Mouse (Mus musculus): ENCODE data around the gene Lcmt1. TPM values are rescaled to one million over a fixed set of nuclear protein-coding genes. Genes with fewer than 3 reads are reported as not detected.

Gene Lcmt1
- polyA plus RNA-seq, 1 experiment from 2014 or later: 63.5 TPM

DNA sequence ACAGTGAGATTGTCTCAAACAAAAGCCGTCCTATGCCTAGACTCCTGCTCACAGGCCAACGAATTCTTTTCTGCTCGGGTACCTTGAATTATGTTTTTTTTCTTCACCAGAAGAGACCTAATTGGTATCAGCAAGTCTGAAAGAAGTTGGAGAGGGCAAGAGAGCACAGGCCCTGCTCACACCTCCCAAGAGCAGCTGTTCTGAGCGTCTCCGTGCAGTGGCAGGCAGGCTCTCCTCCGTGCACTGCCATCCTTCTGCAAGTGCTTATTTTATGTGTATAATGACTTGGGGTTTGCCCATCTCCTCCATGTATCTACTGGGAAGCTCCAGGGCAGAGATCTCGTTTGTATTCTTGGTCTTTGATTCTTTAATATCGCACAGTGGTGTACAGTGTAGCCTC, 2.8 kb upstream of the Lcmt1 start:
- 84% methylated on average over 8 of the region's 8 CpGs for WGBS
- H3K4me1 ChIP-seq (ENCODE audit: control insufficient read depth, insufficient read depth, low read length): peaks cover 14% of the 10 kb centered on the region
- no peaks in the 10 kb centered on the region for H3K36me3 ChIP-seq (ENCODE audit: control insufficient read depth, insufficient read depth, low read length)
- H3K9me3 ChIP-seq (ENCODE audit: control insufficient read depth, low read length): no peaks in the 10 kb centered on the region
- no peaks in the 10 kb centered on the region for H3K27me3 ChIP-seq (ENCODE audit: control insufficient read depth, insufficient read depth, low read length)
- ATAC-seq (ENCODE audit: insufficient read depth, low FRiP score, low TSS enrichment) (no peak), DNase-seq (ENCODE audit: low spot score) (no peak)
- H3K4me3 ChIP-seq (ENCODE audit: low read depth, low read length): no peak overlapping the region
- H3K9ac ChIP-seq (ENCODE audit: low read length): no peak overlapping the region
- no peak overlapping the region for H3K27ac ChIP-seq (ENCODE audit: low read depth, low read length)
- no peak overlapping the region for H3K4me2 ChIP-seq (ENCODE audit: low read depth)

DNA sequence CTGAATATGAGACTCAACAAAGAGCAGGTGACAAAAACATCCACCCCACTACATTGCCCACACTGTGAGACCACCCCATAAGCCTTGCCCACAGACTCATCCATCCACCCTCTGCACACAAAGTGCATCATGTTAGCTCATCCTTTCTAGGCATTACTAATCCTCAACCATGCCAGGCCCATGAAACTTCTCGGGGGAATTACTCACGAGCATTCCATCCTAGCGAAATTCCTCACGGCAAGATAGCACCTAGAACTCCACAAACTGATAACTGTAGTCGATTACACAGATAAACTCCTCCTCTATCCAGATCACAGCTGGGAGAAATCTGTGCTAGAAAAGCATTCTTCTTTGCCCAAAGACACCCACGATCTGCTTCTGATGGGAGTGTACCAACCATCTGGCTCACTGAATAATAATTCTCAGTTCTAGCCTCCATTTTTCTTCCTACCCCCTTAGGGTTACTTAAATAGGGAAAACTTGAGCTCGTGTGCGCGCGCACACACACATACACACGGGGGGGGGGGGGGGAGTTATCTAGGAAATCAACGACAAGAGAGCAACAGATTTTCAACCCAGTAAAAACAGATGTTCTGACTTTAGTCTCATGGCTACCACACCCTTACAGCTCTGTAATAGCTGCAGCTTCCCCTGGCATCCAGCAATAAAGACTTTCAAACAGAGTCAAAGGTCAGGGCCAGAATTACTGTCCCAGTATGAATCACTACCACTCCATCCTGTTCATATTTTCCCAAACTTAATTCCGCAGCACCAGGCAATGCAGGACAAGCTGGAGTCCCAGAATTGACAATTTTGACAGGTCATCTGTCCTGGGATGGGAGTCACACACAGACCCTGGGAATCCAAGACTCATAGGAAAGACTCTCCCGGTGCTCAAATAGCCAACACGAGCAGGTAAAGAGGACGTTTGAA, 2.1 kb upstream of the Lcmt1 start:
- Histone ChIP-seq H3K4me1 (ENCODE audit: control insufficient read depth, insufficient read depth, low read length) (peaks cover 14% of the 10 kb centered on the region), H3K4me2 (ENCODE audit: low read depth) (peak overlapping the region; percentile 90; the same call in 1 of the 2 replicates), H3K27me3 (ENCODE audit: control insufficient read depth, insufficient read depth, low read length) (no peaks in the 10 kb centered on the region), H3K36me3 (ENCODE audit: control insufficient read depth, insufficient read depth, low read length) (no peaks in the 10 kb centered on the region), H3K9ac (ENCODE audit: low read length) (no peak overlapping the region), H3K9me3 (ENCODE audit: control insufficient read depth, low read length) (no peaks in the 10 kb centered on the region), H3K4me3 (ENCODE audit: low read depth, low read length) (peak overlapping the region; percentile 80; the same call in 1 of the 2 replicates), H3K27ac (ENCODE audit: low read depth, low read length) (no peak overlapping the region)
- WGBS: 87% methylated on average over 16 of the region's 16 CpGs
- DNase-seq (ENCODE audit: low spot score): no peak
- ATAC-seq (ENCODE audit: insufficient read depth, low FRiP score, low TSS enrichment): no peak

DNA sequence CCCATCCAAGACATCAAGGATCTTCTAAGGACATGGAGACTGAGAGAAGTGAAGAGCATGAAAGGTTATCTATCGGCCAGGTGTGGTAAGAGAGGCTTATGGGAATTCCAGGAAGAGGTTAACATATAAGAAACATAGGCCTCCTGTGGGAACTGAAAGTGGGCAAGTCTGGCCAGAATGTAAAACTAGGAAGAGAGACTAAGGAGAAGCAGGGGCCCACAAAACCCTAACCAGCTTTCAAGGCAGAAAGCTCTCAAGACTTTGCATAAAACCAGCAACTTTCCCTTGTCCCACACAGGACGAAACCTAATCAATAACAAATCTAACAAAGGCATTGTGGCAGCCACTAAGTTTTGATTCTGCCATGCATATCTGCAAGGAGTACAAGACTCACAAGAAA, 1.4 kb upstream of the Lcmt1 start:
- Histone ChIP-seq H3K9me3 (ENCODE audit: control insufficient read depth, low read length) (no peaks in the 10 kb centered on the region), H3K9ac (ENCODE audit: low read length) (no peak overlapping the region), H3K4me1 (ENCODE audit: control insufficient read depth, insufficient read depth, low read length) (peaks cover 14% of the 10 kb centered on the region), H3K36me3 (ENCODE audit: control insufficient read depth, insufficient read depth, low read length) (no peaks in the 10 kb centered on the region), H3K4me3 (ENCODE audit: low read depth, low read length) (peak overlapping the region; percentile 80), H3K27ac (ENCODE audit: low read depth, low read length) (no peak overlapping the region), H3K4me2 (ENCODE audit: low read depth) (peak overlapping the region; percentile 90), H3K27me3 (ENCODE audit: control insufficient read depth, insufficient read depth, low read length) (no peaks in the 10 kb centered on the region)
- 80% methylated on average over 2 of the region's 2 CpGs for WGBS
- DNase-seq (ENCODE audit: low spot score): no peak
- no peak for ATAC-seq (ENCODE audit: insufficient read depth, low FRiP score, low TSS enrichment)

DNA sequence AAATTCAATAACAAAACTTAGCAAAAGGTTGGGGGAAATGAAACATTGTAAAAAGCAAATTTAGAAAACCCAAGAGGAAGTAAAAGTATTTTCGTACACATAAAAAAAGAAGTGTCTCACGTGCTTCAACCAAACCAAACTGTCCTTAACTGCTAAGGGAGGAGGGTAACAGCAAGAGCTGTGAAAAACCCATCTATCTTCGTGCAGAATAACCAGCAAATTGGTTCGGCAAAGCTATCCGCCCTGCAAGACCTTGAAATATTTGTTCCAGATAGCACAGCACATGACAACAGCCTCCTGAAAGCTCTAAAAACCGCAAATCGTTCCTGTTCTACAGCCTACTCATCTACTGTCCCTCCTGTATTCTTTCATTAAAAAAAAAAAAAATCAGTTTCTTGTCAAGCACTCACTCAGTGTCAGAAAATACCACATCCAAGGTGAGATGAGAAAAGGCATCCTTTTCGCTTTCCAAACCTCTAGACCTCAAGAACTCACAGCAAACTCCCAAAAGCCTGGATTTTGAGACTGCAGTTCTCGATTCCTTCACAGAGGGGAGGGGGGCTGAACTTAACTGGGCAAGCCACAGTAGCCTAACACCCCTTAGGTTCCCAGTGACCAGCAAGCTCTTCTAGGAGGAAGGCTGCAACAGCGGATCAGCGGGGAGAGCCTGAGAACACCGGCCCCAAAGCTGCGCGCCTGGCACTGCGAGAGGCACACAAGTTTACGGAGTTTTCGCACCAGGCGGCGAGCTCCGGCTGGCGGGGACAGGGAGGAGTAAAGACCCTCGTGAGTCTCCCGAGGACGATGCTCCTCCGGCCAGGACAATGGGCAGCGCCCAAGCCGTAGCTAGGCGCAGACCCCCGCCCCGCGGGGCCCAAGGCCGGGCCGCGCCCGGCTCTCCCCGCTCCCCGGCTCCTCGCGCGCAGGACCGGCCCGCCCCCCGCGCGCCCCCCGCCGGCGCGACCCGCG, 522 bp upstream of the Lcmt1 start:
- Histone ChIP-seq H3K27me3 (ENCODE audit: control insufficient read depth, insufficient read depth, low read length) (no peaks in the 10 kb centered on the region), H3K27ac (ENCODE audit: low read depth, low read length) (peak overlapping the region; percentile 93), H3K9me3 (ENCODE audit: control insufficient read depth, low read length) (no peaks in the 10 kb centered on the region), H3K4me2 (ENCODE audit: low read depth) (peak overlapping the region; percentile 90), H3K36me3 (ENCODE audit: control insufficient read depth, insufficient read depth, low read length) (no peaks in the 10 kb centered on the region), H3K9ac (ENCODE audit: low read length) (peak overlapping the region; percentile 74), H3K4me3 (ENCODE audit: low read depth, low read length) (peak overlapping the region; percentile 80), H3K4me1 (ENCODE audit: control insufficient read depth, insufficient read depth, low read length) (peaks cover 14% of the 10 kb centered on the region)
- WGBS: 2% methylated on average over 35 of the region's 51 CpGs
- no peak for DNase-seq (ENCODE audit: low spot score)
- peak; percentile 79 for ATAC-seq (ENCODE audit: insufficient read depth, low FRiP score, low TSS enrichment)

DNA sequence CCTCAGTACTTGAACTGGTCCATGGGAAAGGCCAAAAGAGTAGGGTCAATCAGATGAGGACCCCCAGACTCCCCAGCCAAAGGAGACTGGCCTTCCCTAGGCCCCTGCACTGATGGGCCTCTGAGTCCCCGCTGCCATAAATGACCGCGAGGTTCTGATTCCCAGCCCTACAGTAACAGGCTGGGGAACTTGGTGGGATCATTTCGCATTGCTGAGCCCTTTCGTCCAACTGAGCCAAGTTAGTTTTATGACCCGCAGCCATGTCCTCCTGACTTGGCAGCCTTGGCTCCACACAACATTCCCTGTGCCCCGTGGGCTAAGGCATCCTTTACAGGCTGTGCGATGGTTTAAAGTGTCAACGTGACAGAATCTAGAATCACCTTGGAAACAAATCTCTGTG, 1.1 kb downstream of the Lcmt1 start:
- Histone ChIP-seq H3K4me3 (ENCODE audit: low read depth, low read length) (peak overlapping the region; percentile 80), H3K27ac (ENCODE audit: low read depth, low read length) (no peak overlapping the region), H3K27me3 (ENCODE audit: control insufficient read depth, insufficient read depth, low read length) (no peaks in the 10 kb centered on the region), H3K36me3 (ENCODE audit: control insufficient read depth, insufficient read depth, low read length) (no peaks in the 10 kb centered on the region), H3K9me3 (ENCODE audit: control insufficient read depth, low read length) (no peaks in the 10 kb centered on the region), H3K4me2 (ENCODE audit: low read depth) (peak overlapping the region; percentile 90), H3K9ac (ENCODE audit: low read length) (peak overlapping the region; percentile 67), H3K4me1 (ENCODE audit: control insufficient read depth, insufficient read depth, low read length) (peaks cover 14% of the 10 kb centered on the region)
- DNase-seq (ENCODE audit: low spot score) (no peak), ATAC-seq (ENCODE audit: insufficient read depth, low FRiP score, low TSS enrichment) (no peak)
- WGBS: 36% methylated on average over 9 of the region's 9 CpGs

DNA sequence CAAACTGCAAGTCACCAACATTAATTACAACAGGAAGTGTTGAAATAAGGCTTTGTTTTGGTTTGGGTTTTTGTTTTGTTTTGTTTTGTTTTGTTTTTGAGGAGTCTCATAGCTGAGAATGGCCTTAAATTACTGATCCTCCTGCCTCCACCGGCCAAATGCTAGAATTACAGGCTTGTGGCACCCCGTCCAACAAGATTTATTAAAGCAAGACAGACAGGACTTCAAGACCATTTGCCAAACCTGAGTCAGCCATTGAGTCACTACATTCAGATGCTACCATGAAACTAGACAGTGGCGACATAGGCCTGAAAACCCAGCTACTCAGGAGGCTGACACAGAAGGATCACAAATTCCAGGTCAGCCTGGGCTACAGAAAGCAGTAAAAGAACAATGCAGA, 1.9 kb downstream of the Lcmt1 start:
- ATAC-seq (ENCODE audit: insufficient read depth, low FRiP score, low TSS enrichment) (no peak), DNase-seq (ENCODE audit: low spot score) (no peak)
- Histone ChIP-seq H3K4me1 (ENCODE audit: control insufficient read depth, insufficient read depth, low read length) (peaks cover 14% of the 10 kb centered on the region), H3K4me2 (ENCODE audit: low read depth) (no peak overlapping the region), H3K36me3 (ENCODE audit: control insufficient read depth, insufficient read depth, low read length) (no peaks in the 10 kb centered on the region), H3K4me3 (ENCODE audit: low read depth, low read length) (no peak overlapping the region), H3K9ac (ENCODE audit: low read length) (no peak overlapping the region), H3K27me3 (ENCODE audit: control insufficient read depth, insufficient read depth, low read length) (no peaks in the 10 kb centered on the region), H3K9me3 (ENCODE audit: control insufficient read depth, low read length) (no peaks in the 10 kb centered on the region), H3K27ac (ENCODE audit: low read depth, low read length) (no peak overlapping the region)
- WGBS: 51% methylated on average over 3 of the region's 3 CpGs

DNA sequence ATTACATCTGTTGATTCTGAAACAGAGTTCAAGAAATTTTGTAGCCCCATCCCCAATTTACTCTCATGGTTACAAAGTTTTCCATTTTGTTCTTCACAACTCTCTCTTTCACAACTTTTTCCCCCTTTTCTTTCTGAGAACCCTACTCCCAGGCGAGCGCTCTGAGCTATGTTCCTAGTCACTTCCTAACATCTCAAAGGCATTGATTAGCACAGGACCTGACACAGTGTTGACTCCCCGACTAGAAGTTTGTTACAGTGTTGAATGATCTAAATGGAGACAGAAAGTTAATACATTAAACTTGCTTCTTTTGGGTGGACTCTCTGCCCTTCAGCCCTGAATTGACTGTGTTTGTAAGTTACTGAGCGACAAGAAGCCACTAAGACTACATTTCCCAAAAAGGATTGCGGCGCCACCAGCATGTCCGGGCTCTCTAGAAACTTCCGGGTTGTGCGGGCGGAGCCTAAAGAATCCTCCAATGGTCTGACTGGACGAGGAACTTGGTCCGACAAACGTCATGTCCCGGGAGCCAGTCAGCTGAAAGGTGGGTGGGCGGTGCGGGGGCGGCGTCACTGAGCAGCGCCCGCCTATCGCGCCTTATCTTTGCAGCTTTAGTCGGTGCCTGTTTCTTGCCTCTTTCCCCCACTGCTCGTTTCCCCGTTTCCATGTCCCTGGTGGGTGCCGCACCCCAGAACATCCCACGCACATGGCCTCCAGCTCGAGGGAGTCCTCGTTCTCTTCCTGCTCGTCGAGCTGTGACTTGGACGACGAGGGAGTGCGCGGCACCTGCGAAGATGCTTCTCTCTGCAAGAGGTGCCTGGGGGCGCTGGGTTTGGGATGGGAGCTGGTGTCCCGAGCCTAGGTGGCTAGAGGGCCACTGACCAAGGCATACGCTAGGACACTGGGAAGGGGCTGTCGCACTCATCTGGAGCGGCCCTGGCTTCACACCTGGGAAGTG, 8.1 kb downstream of the Lcmt1 start:
- peaks cover 5% of the 10 kb centered on the region; the same call in 1 of the 2 replicates for H3K4me1 ChIP-seq (ENCODE audit: control insufficient read depth, insufficient read depth, low read length)
- 5% methylated on average over 41 of the region's 41 CpGs for WGBS
- H3K27me3 ChIP-seq (ENCODE audit: control insufficient read depth, insufficient read depth, low read length): no peaks in the 10 kb centered on the region
- DNase-seq (ENCODE audit: low spot score): peak; percentile 94
- peak overlapping the region; percentile 80 for H3K9ac ChIP-seq (ENCODE audit: low read length)
- 0 out of 2 replicates have a peak overlapping the region, but pooled peaks have one; percentile 34 for H3K27ac ChIP-seq (ENCODE audit: low read depth, low read length)
- peak overlapping the region; percentile 82 for H3K4me2 ChIP-seq (ENCODE audit: low read depth)
- H3K9me3 ChIP-seq (ENCODE audit: control insufficient read depth, low read length): no peaks in the 10 kb centered on the region
- H3K4me3 ChIP-seq (ENCODE audit: low read depth, low read length): peak overlapping the region; percentile 82
- H3K36me3 ChIP-seq (ENCODE audit: control insufficient read depth, insufficient read depth, low read length): no peaks in the 10 kb centered on the region
- peak; percentile 98 for ATAC-seq (ENCODE audit: insufficient read depth, low FRiP score, low TSS enrichment)

Data from neural tube, embryonic 11.5 days (tissue).